Mouse (Mus musculus) spleen, adult 2 months (tissue): ENCODE data around the gene Stat2.

Experiments
- CTCF ChIP-seq: fragments of 200-500 bp; IDR thresholded peaks from 2 replicates; pipeline ENCODE4 v1.5.1; 2011; ENCODE audit warnings: mild to moderate bottlenecking, inconsistent platforms; ENCODE audit not compliant: insufficient read depth, insufficient read length, insufficient replicate concordance; ENCODE audit errors: extremely low read depth
- POLR2A ChIP-seq: fragments of 200-500 bp; IDR thresholded peaks from 2 replicates; pipeline ENCODE4 v1.6.1; 2011; ENCODE audit warnings: low read depth, low read length, inconsistent platforms

DNA sequence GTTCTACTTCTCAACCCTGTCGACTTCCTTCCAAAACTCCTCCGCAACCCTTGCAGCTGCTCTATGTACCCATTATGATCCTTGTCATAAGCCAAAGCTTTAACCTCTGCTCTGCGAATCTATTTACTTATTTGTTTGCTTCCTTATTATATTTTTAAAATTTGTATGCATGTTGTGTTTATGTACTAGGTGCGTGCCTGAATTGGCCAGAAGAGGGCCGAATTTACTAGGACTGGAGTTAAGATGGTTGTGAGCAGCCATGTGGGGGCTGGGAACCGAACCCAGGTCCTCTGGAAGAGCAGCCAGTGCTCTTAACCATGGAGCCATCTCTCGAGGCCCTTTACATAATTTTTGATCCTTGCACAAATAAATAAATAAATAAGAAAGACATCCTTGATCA is 507 bp downstream of the Stat2 start:
- TF ChIP-seq CTCF = no peak
- TF ChIP-seq POLR2A = no peak
